23 mouse cellular contexts compared by ENCODE assay signal in genomic region chr1:176962894-176963293, GRCm38 (mm10).
A peak's percentile ranks its signal among the peaks of the same experiment; 100 is the strongest.
DNase-seq lines count a peak whose midpoint lies in the region; ATAC-seq and TF ChIP-seq lines count a peak whose summit lies in the region.
"Had no signal": no experiment of that assay in that cellular context is flagged by ENCODE, and none has a peak within 500 bp of the region (broad histone marks: within the 10 kb centered on the region; RNA-seq: fewer than 3 reads in every experiment).

No protein-coding gene starts in this region.

- DNase-seq in heart, adult 11 months, result peak; percentile 59
- DNase-seq in heart, postnatal 10 days, result no peak
- DNase-seq in kidney, postnatal 10 days, result no peak
- no peak for DNase-seq in midbrain, embryonic 10.5 days (ENCODE audit: low spot score)
- no peak for DNase-seq in midbrain, postnatal 0 days (ENCODE audit: low spot score)
- DNase-seq in adrenal gland, postnatal 36 days, result no peak
- DNase-seq: adrenal gland, postnatal 14 days; cerebellum, adult 11-12 months; cerebellum, adult 9-11 months; embryo, embryonic 11 days; heart, postnatal 14 days; liver; right cerebral cortex, adult 18-20 months; spleen, adult 18-20 months; thymus, postnatal 14 days had no signal

- no peaks in the 10 kb centered on the region for H3K9me3 ChIP-seq in kidney, embryonic 14.5 days (ENCODE audit: control insufficient read depth, low read length)
- H3K9me3 ChIP-seq in midbrain, embryonic 10.5 days (replicated peaks), result no peaks in the 10 kb centered on the region
- no peaks in the 10 kb centered on the region for H3K9me3 ChIP-seq in midbrain, postnatal 0 days (ENCODE audit: low read length)
- H3K9me3 ChIP-seq: embryonic facial prominence, embryonic 12.5 days; heart, embryonic 13.5 days; hindbrain, embryonic 10.5 days; lung, embryonic 15.5 days; midbrain, embryonic 12.5 days had no signal

- no peak overlapping the region for H3K9ac ChIP-seq in kidney, embryonic 14.5 days (ENCODE audit: low read depth, low read length)
- H3K9ac ChIP-seq in midbrain, postnatal 0 days (replicated peaks; ENCODE audit: low read length, poor library complexity, severe bottlenecking), result no peak overlapping the region
- H3K9ac ChIP-seq: embryonic facial prominence, embryonic 12.5 days; heart, embryonic 13.5 days; lung, embryonic 15.5 days; midbrain, embryonic 12.5 days had no signal

- H3K27me3 ChIP-seq in kidney, embryonic 14.5 days (ENCODE audit: control insufficient read depth, insufficient read depth, low read length), result no peaks in the 10 kb centered on the region
- H3K27me3 ChIP-seq in midbrain, embryonic 10.5 days (ENCODE audit: low read depth, poor library complexity, severe bottlenecking), result no peaks in the 10 kb centered on the region
- H3K27me3 ChIP-seq in midbrain, postnatal 0 days (ENCODE audit: insufficient read depth, low read length), result no peaks in the 10 kb centered on the region
- H3K27me3 ChIP-seq: embryonic facial prominence, embryonic 12.5 days; heart, embryonic 13.5 days; lung, embryonic 15.5 days; midbrain, embryonic 12.5 days had no signal

- intact Hi-C loops in heart, postnatal 10 days (cut with DNase I), result no loop called here

- no peak overlapping the region for H3K4me3 ChIP-seq in kidney, embryonic 14.5 days (ENCODE audit: low read length)
- H3K4me3 ChIP-seq in midbrain, embryonic 10.5 days, result no peak overlapping the region
- H3K4me3 ChIP-seq in midbrain, postnatal 0 days (ENCODE audit: low read depth, low read length), result no peak overlapping the region
- H3K4me3 ChIP-seq: embryonic facial prominence, embryonic 12.5 days; heart, embryonic 13.5 days; hindbrain, embryonic 10.5 days; lung, embryonic 15.5 days; midbrain, embryonic 12.5 days had no signal

- no peaks in the 10 kb centered on the region for H3K36me3 ChIP-seq in kidney, embryonic 14.5 days (ENCODE audit: control insufficient read depth, insufficient read depth, low read length)
- no peaks in the 10 kb centered on the region for H3K36me3 ChIP-seq in midbrain, embryonic 10.5 days
- no peaks in the 10 kb centered on the region for H3K36me3 ChIP-seq in midbrain, postnatal 0 days (ENCODE audit: insufficient read depth, low read length)
- H3K36me3 ChIP-seq: embryonic facial prominence, embryonic 12.5 days; heart, embryonic 13.5 days; hindbrain, embryonic 10.5 days; lung, embryonic 15.5 days; midbrain, embryonic 12.5 days had no signal

- ATAC-seq in kidney, embryonic 14.5 days (ENCODE audit: low FRiP score, low TSS enrichment), result peak; percentile 81
- ATAC-seq in midbrain, postnatal 0 days (ENCODE audit: low FRiP score), result no peak
- ATAC-seq: CD4-positive, CD25-positive, alpha-beta regulatory T cell, adult 4 months; intestine, postnatal 0 days had no signal

- 0 out of 2 replicates have a peak, but pooled peaks cover 3% of the 10 kb centered on the region for H3K4me1 ChIP-seq in kidney, embryonic 14.5 days (ENCODE audit: control insufficient read depth, insufficient read depth, low read length)
- H3K4me1 ChIP-seq in midbrain, embryonic 10.5 days, result peaks cover 16% of the 10 kb centered on the region
- no peaks in the 10 kb centered on the region for H3K4me1 ChIP-seq in midbrain, postnatal 0 days (ENCODE audit: insufficient read depth, low read length)
- H3K4me1 ChIP-seq: embryonic facial prominence, embryonic 12.5 days; heart, embryonic 13.5 days; lung, embryonic 15.5 days; midbrain, embryonic 12.5 days had no signal

- no peak overlapping the region for H3K4me2 ChIP-seq in kidney, embryonic 14.5 days (replicated peaks; ENCODE audit: low read depth, low read length)
- H3K4me2 ChIP-seq in midbrain, postnatal 0 days (ENCODE audit: low read depth, low read length, poor library complexity, severe bottlenecking), result no peak overlapping the region
- H3K4me2 ChIP-seq: embryonic facial prominence, embryonic 12.5 days; heart, embryonic 13.5 days; lung, embryonic 15.5 days; midbrain, embryonic 12.5 days had no signal

- 57% methylated on average over 5 of the region's 5 CpGs for WGBS in kidney, embryonic 14.5 days
- WGBS in midbrain, embryonic 10.5 days, result 59% methylated on average over 5 of the region's 5 CpGs
- WGBS in midbrain, postnatal 0 days, result 46% methylated on average over 5 of the region's 5 CpGs

- no peak overlapping the region for H3K27ac ChIP-seq in kidney, embryonic 14.5 days (ENCODE audit: low read depth, low read length)
- peak overlapping the region; percentile 42; the same call in 1 of the 2 replicates for H3K27ac ChIP-seq in midbrain, embryonic 10.5 days (replicated peaks)
- no peak overlapping the region for H3K27ac ChIP-seq in midbrain, postnatal 0 days (ENCODE audit: low read depth, low read length)
- H3K27ac ChIP-seq: embryonic facial prominence, embryonic 12.5 days; heart, embryonic 13.5 days; hindbrain, embryonic 10.5 days; lung, embryonic 15.5 days; midbrain, embryonic 12.5 days had no signal

- no peak for TF ChIP-seq CTCF in midbrain, postnatal 0 days (IDR thresholded peaks at IDR 0.05)
